Mouse (Mus musculus) kidney, adult 11 months (tissue): ENCODE measurements around the gene Ccdc175.
A peak's percentile ranks its signal among the peaks of the same experiment; 100 is the strongest.

ENCODE experiments used
- DNase-seq: peaks from one replicate; pipeline ENCODE4 v3.0.0; 2022

Gene Ccdc175

DNA sequence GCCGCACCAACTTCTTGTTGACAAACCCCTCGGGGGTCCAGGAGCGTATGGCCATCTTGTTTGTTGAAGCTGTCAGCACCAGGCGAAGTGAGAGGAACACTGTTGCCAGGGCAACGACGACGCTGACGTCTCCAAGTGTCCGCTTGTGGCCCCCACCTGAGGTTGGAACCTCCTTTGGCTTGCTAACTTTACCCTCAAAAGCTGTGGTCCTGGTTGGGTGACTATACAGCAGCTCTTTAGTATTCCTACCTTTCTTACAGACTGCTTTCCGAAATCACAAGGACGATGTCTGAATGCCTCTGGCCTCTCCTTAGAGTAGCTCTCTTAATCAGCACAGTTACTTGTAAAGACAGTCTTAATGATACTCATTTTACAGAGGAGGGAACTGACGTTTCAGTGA lies at the start of gene Ccdc175:
Gene Ccdc175, minus strand, starts transcription at position 101 of the 400 bp plus-strand sequence.
- no peak for DNase-seq

- DNase-seq, result no peak
Observed at GRCm38 (mm10) chr12:72234151-72234550, 49.3 kb upstream of the Ccdc175 start.

- DNase-seq, result no peak
Observed at GRCm38 (mm10) chr12:72232826-72233790, 48.3 kb upstream of the Ccdc175 start.

GRCm38 (mm10) chr12:72232176-72232575 lies 47.3 kb upstream of the Ccdc175 start:
- DNase-seq, result no peak

GRCm38 (mm10) chr12:72229451-72230196 lies 44.8 kb upstream of the Ccdc175 start:
- DNase-seq, result no peak

- no peak for DNase-seq
Observed at GRCm38 (mm10) chr12:72227731-72228130, 42.9 kb upstream of the Ccdc175 start.

- DNase-seq, result no peak
Observed at GRCm38 (mm10) chr12:72225371-72225770, 40.5 kb upstream of the Ccdc175 start.

GRCm38 (mm10) chr12:72223557-72224102 lies 38.8 kb upstream of the Ccdc175 start:
- no peak for DNase-seq

GRCm38 (mm10) chr12:72213554-72213953 lies 28.7 kb upstream of the Ccdc175 start:
- DNase-seq, result no peak

- DNase-seq, result no peak
Observed at GRCm38 (mm10) chr12:72200828-72201227, 16.0 kb upstream of the Ccdc175 start.

DNA sequence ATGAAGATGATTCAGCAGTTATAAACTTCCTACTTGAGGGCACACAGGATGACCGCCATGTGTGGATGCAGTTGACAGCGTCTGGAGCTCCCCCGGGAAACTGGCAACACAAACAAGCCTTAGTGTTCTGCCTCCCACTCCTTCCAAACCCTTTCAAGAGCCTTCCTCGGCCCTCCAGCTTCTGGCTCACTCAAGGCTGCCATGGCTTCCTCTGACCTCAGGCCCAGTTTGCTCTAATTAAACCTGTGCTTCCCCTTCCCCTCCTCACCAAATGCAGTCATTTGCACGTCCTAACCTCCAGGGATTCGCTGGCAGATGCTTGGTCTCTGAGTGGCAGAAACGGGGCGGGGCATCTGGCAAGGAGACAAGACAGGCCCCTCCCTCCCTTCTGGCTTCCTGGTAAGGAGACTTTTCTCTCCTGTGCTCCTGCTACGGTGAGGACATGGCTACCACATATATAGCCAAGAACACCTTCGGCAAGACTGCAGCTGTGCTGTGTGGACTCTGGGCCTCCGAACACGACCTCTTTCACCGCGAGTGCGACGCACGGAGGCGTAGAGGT lies 13.2 kb upstream of the Ccdc175 start:
- no peak for DNase-seq

- DNase-seq, result no peak
Observed at GRCm38 (mm10) chr12:72197434-72197833, 12.6 kb upstream of the Ccdc175 start.

GRCm38 (mm10) chr12:72179561-72179960 lies 5.3 kb downstream of the Ccdc175 start:
- no peak for DNase-seq

DNA sequence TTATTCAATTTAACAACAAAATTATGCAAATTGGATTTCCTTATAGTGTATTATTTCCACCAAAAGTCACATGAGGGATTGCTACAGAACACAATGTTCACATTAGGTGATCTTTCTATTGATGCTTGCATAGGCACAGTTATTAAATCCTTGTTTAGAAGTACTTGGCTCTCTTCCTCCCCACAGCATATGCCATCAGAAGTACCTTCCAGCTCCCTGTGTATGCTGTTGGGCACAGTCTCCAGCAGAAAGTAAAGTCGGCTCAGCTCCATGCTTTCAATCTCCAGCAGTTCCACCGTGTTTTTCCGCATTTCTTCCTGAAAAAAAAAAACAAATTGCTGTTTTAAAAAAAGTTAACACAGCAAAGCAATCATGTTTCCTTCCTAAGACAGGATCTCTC lies 6.5 kb downstream of the Ccdc175 start:
- no peak for DNase-seq

DNA sequence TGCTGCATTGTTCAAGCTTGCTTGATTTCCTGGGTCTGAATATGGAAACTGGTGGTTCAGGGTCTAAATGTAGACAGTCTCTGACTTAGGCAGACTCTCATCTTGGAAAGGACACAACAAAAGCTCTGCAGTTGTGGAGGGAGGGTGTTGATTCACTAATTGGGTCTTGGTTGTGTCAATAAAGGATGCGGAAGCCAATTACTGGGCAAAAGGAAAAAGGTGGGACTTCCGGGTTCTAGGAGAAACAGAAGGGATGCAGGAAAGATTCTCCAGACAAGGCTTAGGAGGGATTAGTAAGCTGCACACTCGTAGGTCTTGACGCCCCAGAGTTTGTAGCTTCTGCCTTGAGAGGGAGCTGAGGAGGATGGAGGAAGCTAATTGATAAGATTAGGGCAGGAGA lies 26.4 kb downstream of the Ccdc175 start:
- no peak for DNase-seq

DNA sequence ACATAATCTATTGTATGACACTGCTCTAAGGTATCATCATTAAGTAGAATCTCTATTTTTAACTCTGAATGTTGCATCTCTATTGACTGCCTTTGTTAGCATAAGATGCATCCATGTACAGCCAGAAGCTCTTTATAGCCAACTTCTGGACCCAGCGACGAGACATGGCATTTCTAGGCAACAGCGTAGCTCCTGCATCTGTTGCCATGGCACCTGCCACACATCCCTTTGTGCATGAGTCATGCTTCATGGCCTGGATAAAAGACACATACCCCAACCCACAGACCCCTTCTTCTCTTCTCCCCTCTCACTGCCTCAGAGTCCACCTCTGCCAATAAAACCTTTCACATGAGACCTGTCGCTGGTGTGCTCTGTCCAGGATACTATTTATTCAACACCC lies 34.0 kb downstream of the Ccdc175 start:
- DNase-seq, result no peak

- no peak for DNase-seq
Observed at GRCm38 (mm10) chr12:72129203-72129602, 55.6 kb downstream of the Ccdc175 start.

DNA sequence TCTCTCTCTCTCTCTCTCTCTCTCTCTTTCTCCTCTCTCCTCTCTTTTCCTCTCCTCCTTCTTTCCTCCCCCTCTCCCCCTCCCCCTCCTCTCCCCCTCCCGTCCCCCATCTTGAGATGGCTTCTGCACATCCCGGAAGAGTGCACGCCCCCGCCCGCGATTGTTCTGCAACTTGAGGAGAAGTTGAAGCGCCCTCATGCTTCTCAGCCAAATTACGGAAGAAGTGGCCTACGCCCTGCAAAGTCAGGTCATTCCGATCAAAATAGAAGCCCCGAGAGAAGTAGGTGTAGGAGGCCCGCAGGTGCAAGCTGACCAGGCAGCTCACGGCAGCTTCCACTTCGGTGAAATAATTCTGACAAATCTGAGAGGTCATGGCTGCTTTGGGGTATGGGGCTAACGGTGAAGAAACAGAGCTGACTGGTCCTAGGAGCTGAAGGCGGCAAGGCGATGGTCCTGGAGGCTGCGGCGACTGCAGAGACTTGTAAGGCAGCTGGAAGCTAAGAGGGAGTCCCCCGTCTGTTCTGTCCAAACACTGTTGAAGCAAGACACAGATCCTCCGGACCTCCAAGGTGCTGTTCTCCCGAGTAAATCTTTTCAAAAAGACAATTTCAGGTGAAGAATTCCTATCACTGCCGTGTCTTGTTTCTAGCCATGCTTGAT lies 69.0 kb downstream of the Ccdc175 start:
- no peak for DNase-seq

DNA sequence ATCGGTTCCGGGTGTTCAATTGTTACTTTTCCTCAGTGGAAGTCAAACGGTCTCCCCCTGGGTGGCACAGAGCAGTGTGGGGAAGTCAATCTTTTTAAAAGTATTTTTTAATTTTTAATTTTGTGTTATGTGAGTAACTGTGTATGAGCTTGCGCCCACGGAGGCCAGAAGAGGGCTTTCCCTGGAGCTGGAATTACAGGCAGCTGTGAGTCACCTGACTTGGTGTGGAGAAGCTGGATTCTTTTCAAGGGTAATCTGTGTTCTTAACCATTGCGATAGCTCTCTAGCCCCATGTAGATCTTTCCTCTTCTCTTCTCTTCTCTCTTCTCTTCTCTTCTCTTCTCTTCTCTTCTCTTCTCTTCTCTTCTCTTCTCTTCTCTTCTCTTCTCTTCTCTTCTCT lies 69.7 kb downstream of the Ccdc175 start:
- DNase-seq, result no peak

DNA sequence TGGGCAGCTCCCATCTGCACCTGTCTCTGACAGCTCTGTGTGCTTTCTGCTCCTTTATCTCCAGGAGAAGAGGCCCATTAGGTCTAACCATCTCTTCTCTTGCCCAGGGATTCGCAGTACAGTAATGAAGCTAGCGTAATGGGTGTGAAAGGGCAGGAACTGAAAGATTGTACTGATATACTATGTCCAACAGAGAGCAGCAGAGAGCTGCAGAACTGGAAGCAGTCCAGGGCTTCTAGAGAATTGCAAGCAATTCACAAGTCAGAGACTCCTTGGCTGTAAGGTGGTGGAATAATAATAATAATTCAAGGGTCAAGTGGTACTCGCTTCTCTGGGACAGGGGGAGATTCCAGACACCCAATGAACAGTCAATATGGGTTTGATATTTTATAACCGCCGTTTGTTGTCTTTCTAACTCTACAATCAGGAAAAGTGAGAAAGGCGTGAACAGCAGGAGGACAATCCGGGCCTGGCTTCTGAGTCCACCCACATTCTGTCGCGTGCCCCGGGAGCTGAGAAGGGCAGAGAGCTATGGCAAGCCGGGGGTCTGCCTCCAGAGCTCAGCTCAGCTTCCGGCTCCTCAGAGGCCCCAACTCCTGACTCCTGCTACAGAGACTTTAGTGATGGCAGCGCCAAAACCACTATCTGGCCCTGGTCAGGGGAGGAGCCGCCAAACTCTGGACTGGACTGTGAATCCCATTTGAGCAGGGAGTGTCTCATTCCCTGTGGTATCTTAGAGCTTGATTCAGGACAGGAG lies 80.1 kb downstream of the Ccdc175 start:
- DNase-seq, result peak; percentile 33

DNA sequence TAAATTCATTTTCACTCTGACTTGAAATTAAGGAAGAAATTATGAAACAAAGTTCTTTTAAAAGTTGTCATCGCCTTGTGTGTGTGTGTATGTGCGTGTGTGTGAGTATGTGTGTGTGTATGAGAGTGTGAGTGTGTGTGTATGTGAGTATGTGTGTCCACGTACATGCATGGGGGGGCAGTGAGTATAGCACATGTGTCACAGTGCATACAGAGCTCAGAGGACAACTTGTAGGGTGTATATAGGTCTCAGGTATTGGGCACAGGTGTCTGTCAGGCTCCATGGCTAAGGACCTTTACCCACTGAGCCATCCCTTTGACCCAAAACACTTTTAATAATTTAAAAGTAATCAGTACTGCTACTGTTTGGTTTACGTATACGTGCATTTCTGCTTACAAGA lies 80.8 kb downstream of the Ccdc175 start:
- DNase-seq, result no peak

DNA sequence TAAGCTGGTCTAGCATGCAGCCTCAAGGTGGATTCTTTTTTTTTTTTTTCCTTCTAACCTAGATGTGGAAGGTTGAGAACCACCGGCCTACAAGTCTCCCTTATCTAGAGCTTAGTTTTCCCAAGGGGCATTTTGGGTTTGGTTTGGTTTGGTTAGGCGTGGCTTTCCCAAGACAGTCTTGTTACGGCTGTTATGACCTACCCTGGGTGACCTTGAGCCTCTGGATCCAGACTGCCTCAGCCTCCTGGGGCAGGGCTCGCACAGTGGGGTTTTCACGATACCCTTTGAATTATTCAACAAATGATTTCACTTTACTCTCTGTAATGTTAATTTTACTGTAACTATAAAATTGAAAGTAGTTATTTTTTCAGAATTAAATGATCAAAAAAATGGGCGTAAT lies 82.1 kb downstream of the Ccdc175 start:
- DNase-seq, result no peak
